Mouse (Mus musculus) intestine, postnatal 0 days (tissue): ENCODE results near the gene Nphp1. TPM values are rescaled to one million over a fixed set of nuclear protein-coding genes. Genes with fewer than 3 reads are reported as not detected.

ENCODE experiments used
- ATAC-seq: fragments of 200-750 bp; cut with Nextera tagmentation; 2 replicates; pipeline ENCODE4 v1.8.0; 2017; ENCODE audit warnings: mild to moderate bottlenecking, moderate TSS enrichment, moderate library complexity
- H3K27ac ChIP-seq: fragments of 300-500 bp; sonication (generic); 2 replicates; pipeline ENCODE4 v1.5.1; 2014; ENCODE audit warnings: mild to moderate bottlenecking, low read depth, low read length, moderate library complexity
- H3K27me3 ChIP-seq: fragments of 300-500 bp; sonication (generic); replicated peaks from 2 replicates; pipeline ENCODE4 v1.6.1; 2014; ENCODE audit warnings: low read length, mixed read lengths; ENCODE audit not compliant: control insufficient read depth, insufficient read depth
- H3K36me3 ChIP-seq: fragments of 300-500 bp; sonication (generic); 2 replicates; pipeline ENCODE4 v1.6.1; 2014; ENCODE audit warnings: mild to moderate bottlenecking, moderate library complexity; ENCODE audit not compliant: control insufficient read depth, insufficient read depth
- H3K4me1 ChIP-seq: fragments of 300-500 bp; sonication (generic); replicated peaks from 2 replicates; pipeline ENCODE4 v1.6.1; 2014; ENCODE audit warnings: antibody characterized with exemption, low read length, mixed read lengths; ENCODE audit not compliant: control insufficient read depth, insufficient read depth
- H3K4me2 ChIP-seq: fragments of 300-500 bp; sonication (generic); replicated peaks from 2 replicates; pipeline ENCODE4 v1.6.1; 2014; ENCODE audit warnings: low read depth, mild to moderate bottlenecking, moderate library complexity
- H3K4me3 ChIP-seq: fragments of 300-500 bp; sonication (generic); 2 replicates; pipeline ENCODE4 v1.5.1; 2014; ENCODE audit warnings: low read depth, low read length
- H3K9ac ChIP-seq: fragments of 300-500 bp; sonication (generic); 2 replicates; pipeline ENCODE4 v1.6.1; 2014; ENCODE audit warnings: mild to moderate bottlenecking, low read depth, low read length
- H3K9me3 ChIP-seq: fragments of 300-500 bp; sonication (generic); 2 replicates; pipeline ENCODE4 v1.6.1; 2016; ENCODE audit warnings: mixed run types; ENCODE audit not compliant: control insufficient read depth
- CTCF ChIP-seq: sonication (generic); IDR thresholded peaks from 2 replicates; pipeline ENCODE4 v1.5.1; 2016; ENCODE audit warnings: low read depth, mild to moderate bottlenecking, control low read depth, antibody characterized with exemption, moderate library complexity
- WGBS: fragments of 180-500 bp; shearing (Covaris S2); extraction: QIAGEN DNeasy Blood & Tissue Kit; methylation state at CpG from one replicate; pipeline ENCODE4 v1.1.7; 2014; 5-methylcytosine and 5-hydroxymethylcytosine counted together
- polyA plus RNA-seq: library from polyadenylated mRNA; unstranded; fragments of >200 nt; fragmentation: Nextera tagmentation; extraction: Ambion mirVana; gene quantifications from 2 replicates; pipeline ENCODE4 v1.2.1, GENCODE M21; 2015

Nphp1 gene
- polyA plus RNA-seq, 1 experiment from 2014 or later: 13.0 TPM

DNA sequence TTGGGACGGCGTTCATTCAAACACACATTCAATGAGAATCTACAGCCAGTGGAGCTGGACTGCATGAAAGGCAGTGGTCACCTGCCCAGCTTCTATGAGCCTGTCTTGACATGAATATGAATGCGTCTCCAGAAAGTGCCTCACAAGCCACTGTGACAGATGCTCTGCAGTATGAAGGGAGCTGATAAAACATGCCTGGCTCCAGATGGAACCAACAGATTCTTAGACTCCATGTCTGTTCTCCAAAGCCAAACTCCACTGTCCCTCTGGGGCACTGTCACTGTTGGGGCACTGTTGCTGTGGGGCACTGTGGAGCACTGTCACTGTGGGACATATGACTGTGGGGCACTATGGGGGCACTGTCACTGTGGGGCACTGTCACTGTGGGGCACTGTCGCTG lies 34.6 kb downstream of the Nphp1 start:
- H3K27ac ChIP-seq: no peak overlapping the region
- H3K9me3 ChIP-seq: no peaks in the 10 kb centered on the region
- no peak for ATAC-seq
- H3K9ac ChIP-seq: no peak overlapping the region
- no peaks in the 10 kb centered on the region for H3K27me3 ChIP-seq
- no peaks in the 10 kb centered on the region for H3K4me1 ChIP-seq
- H3K4me2 ChIP-seq: no peak overlapping the region
- H3K36me3 ChIP-seq: no peaks in the 10 kb centered on the region
- TF ChIP-seq CTCF: no peak
- WGBS: 89% methylated on average over 4 of the region's 4 CpGs
- no peak overlapping the region for H3K4me3 ChIP-seq

- Histone ChIP-seq H3K4me2 (no peak overlapping the region), H3K36me3 (no peaks in the 10 kb centered on the region), H3K9ac (no peak overlapping the region), H3K4me1 (no peaks in the 10 kb centered on the region), H3K27ac (no peak overlapping the region), H3K27me3 (no peaks in the 10 kb centered on the region), H3K9me3 (no peaks in the 10 kb centered on the region), H3K4me3 (no peak overlapping the region)
- no peak for TF ChIP-seq CTCF
- ATAC-seq: no peak
- 76% methylated on average over 11 of the region's 11 CpGs for WGBS
Observed at GRCm38 (mm10) chr2:127751849-127752610, 36.7 kb downstream of the Nphp1 start.

DNA sequence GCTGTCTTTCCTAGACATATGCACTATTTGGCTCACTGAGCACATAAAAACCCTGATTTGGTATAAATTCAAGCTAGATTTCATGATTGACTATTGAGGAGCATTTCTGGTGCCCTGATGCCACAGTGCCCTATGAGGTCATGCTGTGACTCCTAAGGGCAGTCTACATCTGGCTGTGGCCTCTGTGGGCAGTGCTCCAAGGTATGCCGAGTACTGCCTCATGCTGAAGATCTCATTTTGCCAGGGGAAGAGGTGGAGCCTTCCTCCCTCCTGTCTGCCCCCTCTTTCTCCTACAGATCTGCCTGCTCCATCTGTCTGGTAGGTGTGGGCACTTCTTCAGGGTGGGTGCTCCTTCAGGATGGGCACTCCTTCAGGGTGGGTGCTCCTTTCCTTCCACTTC lies 39.3 kb downstream of the Nphp1 start:
- Histone ChIP-seq H3K27ac (no peak overlapping the region), H3K4me3 (no peak overlapping the region), H3K27me3 (no peaks in the 10 kb centered on the region), H3K9me3 (no peaks in the 10 kb centered on the region), H3K4me1 (0 out of 2 replicates have a peak, but pooled peaks cover 5% of the 10 kb centered on the region), H3K36me3 (no peaks in the 10 kb centered on the region), H3K9ac (no peak overlapping the region), H3K4me2 (no peak overlapping the region)
- TF ChIP-seq CTCF: no peak
- 67% methylated on average over 1 of the region's 1 CpGs for WGBS
- no peak for ATAC-seq

DNA sequence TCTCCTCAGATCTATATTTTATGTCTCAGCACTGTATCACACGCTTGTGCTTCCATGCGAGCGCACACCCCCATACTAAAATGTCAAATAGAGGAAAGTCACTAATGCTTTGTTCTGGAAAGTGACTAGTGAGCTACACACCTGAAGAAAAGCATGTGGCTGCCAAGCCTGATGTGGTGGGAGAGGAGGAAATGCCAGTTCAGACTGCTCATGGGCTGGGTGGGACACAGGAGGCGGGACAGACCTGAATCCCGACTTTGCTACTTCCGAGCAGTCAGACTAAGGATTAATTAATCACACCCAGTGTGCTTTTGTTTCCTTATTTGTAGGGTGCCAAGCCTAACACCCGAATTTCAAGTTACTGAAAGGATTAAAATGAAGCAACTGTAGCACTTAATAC lies 40.4 kb downstream of the Nphp1 start:
- Histone ChIP-seq H3K4me2 (no peak overlapping the region), H3K36me3 (no peaks in the 10 kb centered on the region), H3K4me3 (no peak overlapping the region), H3K9ac (no peak overlapping the region), H3K4me1 (0 out of 2 replicates have a peak, but pooled peaks cover 7% of the 10 kb centered on the region), H3K9me3 (no peaks in the 10 kb centered on the region), H3K27ac (no peak overlapping the region), H3K27me3 (no peaks in the 10 kb centered on the region)
- ATAC-seq: no peak
- 73% methylated on average over 7 of the region's 7 CpGs for WGBS
- no peak for TF ChIP-seq CTCF

- H3K36me3 ChIP-seq: no peaks in the 10 kb centered on the region; the same call in 1 of the 2 replicates
- H3K4me1 ChIP-seq: 0 out of 2 replicates have a peak, but pooled peaks cover 7% of the 10 kb centered on the region
- TF ChIP-seq CTCF: no peak
- peak overlapping the region; percentile 22; the same call in 1 of the 2 replicates for H3K27ac ChIP-seq
- no peaks in the 10 kb centered on the region for H3K9me3 ChIP-seq
- ATAC-seq: no peak
- WGBS: 65% methylated on average over 3 of the region's 3 CpGs
- H3K4me2 ChIP-seq: no peak overlapping the region
- no peaks in the 10 kb centered on the region for H3K27me3 ChIP-seq
- no peak overlapping the region for H3K9ac ChIP-seq
- H3K4me3 ChIP-seq: no peak overlapping the region
Observed at GRCm38 (mm10) chr2:127742637-127743036, 46.1 kb downstream of the Nphp1 start.

- H3K27ac ChIP-seq: peak overlapping the region; percentile 84
- peaks cover 17% of the 10 kb centered on the region for H3K4me1 ChIP-seq
- ATAC-seq: peak; percentile 88
- no peak for TF ChIP-seq CTCF
- no peaks in the 10 kb centered on the region for H3K9me3 ChIP-seq
- 66% methylated on average over 9 of the region's 9 CpGs for WGBS
- no peaks in the 10 kb centered on the region; the same call in 1 of the 2 replicates for H3K36me3 ChIP-seq
- H3K4me3 ChIP-seq: no peak overlapping the region
- no peak overlapping the region for H3K4me2 ChIP-seq
- H3K9ac ChIP-seq: no peak overlapping the region
- H3K27me3 ChIP-seq: no peaks in the 10 kb centered on the region
Observed at GRCm38 (mm10) chr2:127740756-127741519, 47.8 kb downstream of the Nphp1 start.
